Mouse (Mus musculus) hematopoietic stem cell, adult 5-6 weeks (primary cell): Measurements from ENCODE around the gene Ros1. TPM values are rescaled to one million over a fixed set of nuclear protein-coding genes. Genes with fewer than 3 reads are reported as not detected.
A peak's percentile ranks its signal among the peaks of the same experiment; 100 is the strongest.

Experiments
- ATAC-seq, 2 experiments: fragments of 125-278 bp in 1 of 2; replicated peaks in 1 of 2; 2 replicates each; pipeline ENCODE4 v1.8.0; 2016 to 2017; ENCODE audit warnings: inconsistent platforms in 2 of 2, mild to moderate bottlenecking in 2 of 2, moderate number of reproducible peaks in 2 of 2, low read depth in 1 of 2, moderate TSS enrichment in 1 of 2; ENCODE audit not compliant: low FRiP score in 2 of 2, poor library complexity in 2 of 2, severe bottlenecking in 2 of 2, insufficient read depth in 1 of 2, low TSS enrichment in 1 of 2
- total RNA-seq: library from RNA; stranded (forward); fragments of 172-1452, 232-1000 nt; gene quantifications from 2 replicates; pipeline ENCODE4 v1.2.3, GENCODE M21; 2017

The Ros1 gene
- total RNA-seq: not detected in 2 replicates

DNA sequence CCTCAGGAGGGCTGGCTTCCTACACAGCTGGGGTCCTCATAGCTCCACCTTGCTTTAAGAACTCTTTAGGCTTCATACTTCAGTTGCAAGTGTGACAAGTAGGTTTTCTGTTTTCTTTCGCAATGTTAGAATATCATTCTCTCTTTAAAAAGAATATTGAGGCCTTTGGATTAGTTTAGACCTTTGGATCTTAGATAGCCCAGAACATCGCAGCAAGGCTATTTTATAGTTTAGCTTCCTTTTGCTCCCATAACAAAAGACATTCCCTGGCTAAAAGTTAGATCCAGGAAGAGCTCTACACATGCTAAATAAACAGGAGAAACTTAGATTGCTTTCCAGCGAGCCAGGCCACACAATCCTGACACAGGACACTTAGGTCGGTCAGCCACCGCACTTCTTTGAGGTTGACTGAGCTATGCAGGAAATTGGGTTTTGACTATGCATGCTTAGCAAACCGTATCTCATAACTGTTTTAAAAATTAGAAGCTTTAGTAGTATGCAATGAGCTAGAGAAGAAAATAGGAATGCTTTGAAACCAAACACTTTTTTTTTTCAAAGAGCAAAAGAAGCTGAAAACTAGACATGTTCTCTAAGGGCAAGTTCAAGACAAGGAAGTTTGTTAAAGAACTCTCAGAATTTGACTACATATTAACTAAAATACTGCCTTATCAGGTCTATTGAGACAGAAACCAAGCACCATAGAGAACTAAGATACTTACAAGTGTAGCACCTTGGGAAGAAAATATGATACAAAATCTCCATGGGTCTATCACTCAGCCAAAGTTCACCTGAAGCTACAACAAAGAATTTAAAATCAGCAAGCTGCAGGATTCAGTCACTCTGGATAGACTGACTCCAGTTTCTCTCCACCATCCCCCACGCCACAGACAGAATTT lies at the start of gene Ros1:
TSS of gene Ros1 (minus strand) at position 288 of the 896 bp plus-strand sequence.
- no peak for ATAC-seq

GRCm38 (mm10) chr10:52242680-52243323 lies 47.8 kb upstream of the Ros1 start:
- ATAC-seq: no peak

DNA sequence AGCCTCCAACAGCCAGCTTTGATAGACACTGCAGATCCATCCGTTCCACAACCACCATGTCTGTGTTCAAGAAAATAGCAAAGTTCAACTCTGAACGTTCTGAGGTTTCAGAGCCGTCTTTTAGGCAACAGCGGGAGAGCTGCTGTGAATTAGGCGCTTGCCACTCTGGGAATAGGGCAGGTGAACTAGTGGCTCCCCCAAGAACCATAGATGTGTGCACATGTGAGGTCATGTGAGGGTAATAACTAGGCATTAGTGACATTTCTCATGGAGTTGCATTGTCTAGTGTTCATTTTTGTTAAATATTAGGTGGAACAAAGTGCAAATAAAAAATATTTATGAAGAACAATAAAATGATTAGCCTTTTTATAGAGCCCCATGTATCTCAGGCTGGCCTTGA lies 47.0 kb upstream of the Ros1 start:
- no peak for ATAC-seq

DNA sequence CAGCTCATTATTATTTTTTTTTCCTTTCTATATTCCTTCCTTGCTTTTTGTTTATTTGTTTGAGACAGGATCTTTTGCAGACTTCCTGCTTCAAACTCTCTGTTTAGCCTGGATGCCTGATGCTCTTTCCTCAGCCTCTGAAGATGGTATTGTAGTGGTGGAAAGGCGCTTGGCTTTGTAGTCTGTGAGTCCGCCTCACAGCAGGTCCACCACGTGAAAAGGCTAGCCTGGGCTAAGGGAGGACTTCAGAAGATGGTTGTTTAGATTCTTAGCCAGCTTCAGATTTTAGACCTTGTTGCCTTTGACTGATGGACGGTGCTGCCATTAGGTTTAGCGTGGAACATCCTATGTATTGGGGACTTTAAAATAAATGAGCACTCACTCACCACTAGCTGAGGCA lies 40.4 kb upstream of the Ros1 start:
- ATAC-seq: no peak

- no peak for ATAC-seq
Observed at GRCm38 (mm10) chr10:52234654-52234981, 39.6 kb upstream of the Ros1 start.

DNA sequence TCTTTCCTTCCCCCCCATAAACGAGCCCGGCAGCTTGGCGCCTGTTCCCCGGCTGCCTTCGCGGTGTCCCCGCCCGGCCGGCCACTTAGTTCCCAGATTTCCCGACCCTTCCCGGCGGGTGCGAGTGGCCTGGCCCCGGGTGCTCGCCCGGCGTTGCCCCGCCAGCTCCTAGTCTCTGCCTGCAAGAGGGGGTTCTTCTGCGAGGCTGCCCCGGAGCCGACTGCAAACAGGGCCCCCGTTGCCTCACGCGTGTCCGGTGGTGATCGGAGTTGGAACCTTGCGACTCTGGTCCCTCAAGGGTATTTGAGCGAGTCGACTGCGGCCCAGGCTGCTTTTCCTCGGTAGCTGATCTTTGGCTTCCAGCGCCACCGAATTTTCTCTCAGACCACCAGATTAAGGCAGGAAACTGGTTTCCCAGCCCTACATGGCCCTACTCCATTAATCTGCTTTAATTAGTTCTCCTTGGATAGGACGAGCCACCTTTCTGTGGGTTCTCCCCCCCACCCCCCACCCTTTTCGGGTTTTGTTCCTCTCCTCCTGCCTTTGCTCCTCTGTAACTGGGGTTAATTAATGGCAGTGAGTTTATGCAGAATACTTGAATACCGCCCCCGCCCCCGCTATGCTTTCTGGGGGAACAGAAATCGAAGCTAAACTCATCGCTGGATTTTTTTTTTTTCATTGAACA lies 39.1 kb upstream of the Ros1 start:
- ATAC-seq: peak in 1 of 2 experiments; percentile 23; a peak in 1 of 4 replicates

GRCm38 (mm10) chr10:52233301-52233968 lies 38.4 kb upstream of the Ros1 start, which contains the start of gene Dcbld1:
Gene Dcbld1, plus strand, starts transcription at chr10:52233619.
- peak; percentile 57 to 68; a peak in 3 of 4 replicates for ATAC-seq

- peak; percentile 61 to 74 for ATAC-seq
Observed at GRCm38 (mm10) chr10:52232196-52233176, 37.4 kb upstream of the Ros1 start.

GRCm38 (mm10) chr10:52219600-52219999 lies 24.6 kb upstream of the Ros1 start:
- no peak for ATAC-seq

DNA sequence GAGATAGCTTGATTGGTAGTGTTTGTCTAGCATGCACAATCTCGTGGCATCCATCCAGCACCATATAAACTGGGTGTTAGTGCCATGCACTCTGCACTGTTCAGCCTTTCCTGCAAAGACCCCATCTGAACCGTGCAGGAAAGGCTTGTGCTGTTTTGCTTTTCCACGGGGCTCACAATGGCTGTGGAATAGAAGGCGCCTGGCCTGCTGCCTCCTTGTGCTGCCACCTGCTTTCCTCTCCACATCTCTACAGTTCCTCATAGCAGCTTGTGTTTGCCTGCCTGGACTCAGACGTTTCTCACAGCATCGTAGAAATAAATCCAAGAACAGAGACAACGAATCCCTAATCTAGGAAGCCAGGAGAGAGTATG lies 22.5 kb upstream of the Ros1 start:
- no peak for ATAC-seq

- ATAC-seq: peak; percentile 80 to 85
Observed at GRCm38 (mm10) chr10:52216797-52217563, 21.9 kb upstream of the Ros1 start.

GRCm38 (mm10) chr10:52215267-52215818 lies 20.3 kb upstream of the Ros1 start:
- ATAC-seq: no peak

GRCm38 (mm10) chr10:52204006-52204405 lies 9.0 kb upstream of the Ros1 start:
- no peak for ATAC-seq

DNA sequence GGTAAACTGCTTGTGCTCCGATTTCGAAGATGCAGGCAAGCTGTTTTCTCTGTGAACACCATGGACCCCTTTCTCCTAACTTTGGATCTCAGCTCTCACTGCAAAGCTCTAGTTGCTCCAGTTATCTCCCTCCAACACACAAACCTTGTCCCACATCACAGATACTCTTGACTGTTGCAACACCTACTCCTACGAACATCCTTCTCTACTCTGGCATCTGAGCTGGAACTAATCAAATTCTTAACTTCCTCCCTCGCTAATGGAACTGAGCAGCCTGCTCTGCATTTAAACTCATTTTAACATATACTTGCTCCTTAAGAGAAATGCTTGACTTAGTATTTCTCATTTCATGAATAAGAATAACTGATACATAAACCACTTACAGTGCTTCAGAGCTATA lies 9.1 kb downstream of the Ros1 start:
- ATAC-seq: no peak

- no peak for ATAC-seq
Observed at GRCm38 (mm10) chr10:52182878-52183277, 12.2 kb downstream of the Ros1 start.

GRCm38 (mm10) chr10:52174376-52174775 lies 20.7 kb downstream of the Ros1 start:
- no peak for ATAC-seq
